Mouse (Mus musculus) heart, embryonic 16.5 days (tissue): Measurements from ENCODE around the gene Atg10. TPM values are rescaled to one million over a fixed set of nuclear protein-coding genes. Genes with fewer than 3 reads are reported as not detected.

Experiments
- ATAC-seq: fragments of 200-750 bp; cut with Nextera tagmentation; replicated peaks from 2 replicates; pipeline ENCODE4 v1.8.0; 2017; ENCODE audit warnings: moderate number of reproducible peaks; ENCODE audit not compliant: insufficient read depth, low FRiP score; ENCODE audit errors: extremely low read depth
- H3K27ac ChIP-seq: fragments of 300-500 bp; sonication (generic); 2 replicates; pipeline ENCODE4 v1.5.1; 2014; ENCODE audit warnings: mild to moderate bottlenecking, low read length, control low read depth, moderate library complexity
- H3K27me3 ChIP-seq: fragments of 300-500 bp; sonication (generic); 2 replicates; pipeline ENCODE4 v1.6.1; 2014; ENCODE audit warnings: low read length, mixed read lengths; ENCODE audit not compliant: control insufficient read depth, insufficient read depth
- H3K36me3 ChIP-seq: fragments of 300-500 bp; sonication (generic); 2 replicates; pipeline ENCODE4 v1.6.1; 2014; ENCODE audit not compliant: control insufficient read depth, insufficient read depth
- H3K4me1 ChIP-seq: fragments of 300-500 bp; sonication (generic); 2 replicates; pipeline ENCODE4 v1.6.1; 2014; ENCODE audit warnings: low read length, mixed read lengths; ENCODE audit not compliant: control insufficient read depth, insufficient read depth
- H3K4me2 ChIP-seq: fragments of 300-500 bp; sonication (generic); 2 replicates; pipeline ENCODE4 v1.6.1; 2014; ENCODE audit warnings: low read depth, mild to moderate bottlenecking, control low read depth, low read length
- H3K4me3 ChIP-seq: fragments of 300-500 bp; sonication (generic); 2 replicates; pipeline ENCODE4 v1.5.1; 2014; ENCODE audit warnings: mild to moderate bottlenecking, control low read depth, low read length
- H3K9ac ChIP-seq: fragments of 300-500 bp; sonication (generic); 2 replicates; pipeline ENCODE4 v1.6.1; 2014; ENCODE audit warnings: low read length, control low read depth
- H3K9me3 ChIP-seq: fragments of 300-500 bp; sonication (generic); replicated peaks from 2 replicates; pipeline ENCODE4 v1.6.1; 2016; ENCODE audit warnings: low read length; ENCODE audit not compliant: control insufficient read depth
- WGBS: fragments of 180-500 bp; shearing (Covaris S2); extraction: QIAGEN DNeasy Blood & Tissue Kit; methylation state at CpG from one replicate; pipeline ENCODE4 v1.1.7; 2014; 5-methylcytosine and 5-hydroxymethylcytosine counted together
- polyA plus RNA-seq: library from polyadenylated mRNA; unstranded; fragments of >200 nt; fragmentation: Nextera tagmentation; extraction: Ambion mirVana; gene quantifications from 2 replicates; pipeline ENCODE4 v1.2.1, GENCODE M21; 2015

Atg10 gene
- polyA plus RNA-seq, 1 experiment from 2014 or later = 31.3 TPM

- no peak for ATAC-seq
- 71% methylated on average over 8 of the region's 8 CpGs for WGBS
- no peak overlapping the region for H3K27ac ChIP-seq
- H3K4me2 ChIP-seq = no peak overlapping the region
- no peaks in the 10 kb centered on the region for H3K36me3 ChIP-seq
- H3K9ac ChIP-seq = no peak overlapping the region
- H3K9me3 ChIP-seq = no peaks in the 10 kb centered on the region
- no peaks in the 10 kb centered on the region for H3K27me3 ChIP-seq
- peaks cover 10% of the 10 kb centered on the region for H3K4me1 ChIP-seq
- no peak overlapping the region for H3K4me3 ChIP-seq
Observed at GRCm38 (mm10) chr13:90965996-90966395, 257.8 kb downstream of the Atg10 start.

DNA sequence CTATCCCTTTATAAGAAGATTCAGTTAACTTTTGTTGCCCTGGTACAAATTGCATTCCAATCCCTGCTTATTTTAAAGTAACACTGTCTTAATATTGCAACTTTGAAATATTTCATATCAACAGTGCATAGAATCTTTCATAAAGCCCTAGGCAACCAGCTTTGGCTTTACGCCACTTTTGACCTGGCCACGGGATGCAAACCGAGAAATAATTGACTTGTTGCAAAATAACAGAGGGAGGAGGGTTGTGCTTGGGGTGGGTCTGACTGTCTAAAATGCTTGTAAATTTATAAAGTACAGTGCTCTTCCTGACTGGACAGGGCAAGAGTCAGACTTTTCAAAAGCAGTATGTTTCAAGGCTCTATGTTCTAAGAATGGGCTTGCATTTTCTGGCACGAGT lies 259.3 kb downstream of the Atg10 start:
- Histone ChIP-seq H3K9ac (no peak overlapping the region), H3K4me3 (no peak overlapping the region), H3K4me2 (no peak overlapping the region), H3K36me3 (no peaks in the 10 kb centered on the region), H3K27me3 (no peaks in the 10 kb centered on the region), H3K9me3 (no peaks in the 10 kb centered on the region), H3K4me1 (peaks cover 10% of the 10 kb centered on the region), H3K27ac (no peak overlapping the region)
- WGBS = 77% methylated on average over 4 of the region's 4 CpGs
- ATAC-seq = no peak

- Histone ChIP-seq H3K36me3 (no peaks in the 10 kb centered on the region), H3K4me2 (no peak overlapping the region), H3K9me3 (no peaks in the 10 kb centered on the region), H3K27me3 (no peaks in the 10 kb centered on the region), H3K4me1 (peaks cover 10% of the 10 kb centered on the region), H3K9ac (no peak overlapping the region), H3K27ac (no peak overlapping the region), H3K4me3 (no peak overlapping the region)
- WGBS = 56% methylated on average over 10 of the region's 10 CpGs
- no peak for ATAC-seq
Observed at GRCm38 (mm10) chr13:90962836-90963760, 260.7 kb downstream of the Atg10 start.

DNA sequence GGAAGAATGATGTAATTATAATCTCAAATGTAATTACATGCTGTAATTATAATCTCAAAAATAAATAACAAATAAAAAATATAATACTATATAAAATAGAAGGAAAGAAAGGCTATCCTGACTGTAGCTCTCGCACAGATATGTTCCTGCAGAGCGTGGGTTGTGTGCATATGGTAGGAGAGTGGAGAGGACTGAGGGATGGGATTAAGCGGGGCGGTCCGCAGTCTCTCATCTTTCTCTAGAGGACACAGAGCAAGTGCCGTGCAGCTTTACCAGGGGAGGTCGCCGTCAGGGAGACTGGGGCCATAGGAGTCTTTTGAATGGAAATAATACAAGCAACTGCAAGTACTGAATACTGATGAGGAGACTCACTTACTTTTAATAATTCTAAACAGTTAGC lies 263.2 kb downstream of the Atg10 start:
- no peak for ATAC-seq
- WGBS = 95% methylated on average over 8 of the region's 8 CpGs

DNA sequence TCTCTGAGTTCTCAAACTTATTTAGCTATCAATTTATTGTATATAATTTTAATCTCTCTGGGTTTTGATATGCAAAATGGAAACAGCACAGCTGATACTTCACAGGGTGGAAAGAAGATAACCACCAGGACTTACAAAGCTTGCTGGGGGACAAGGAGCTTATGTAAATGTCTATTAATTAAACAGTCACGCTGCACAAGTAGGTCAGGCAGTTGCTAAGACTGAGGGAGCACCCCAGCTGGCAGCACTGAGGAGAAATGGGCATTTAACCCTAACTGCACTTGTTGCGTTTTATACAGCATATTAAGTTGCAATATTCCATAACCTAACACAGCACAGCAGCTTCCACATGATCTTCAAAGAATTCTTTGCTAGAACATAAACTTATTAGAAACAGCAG lies 264.9 kb downstream of the Atg10 start:
- 63% methylated on average over 2 of the region's 2 CpGs for WGBS
- Histone ChIP-seq H3K9ac (no peak overlapping the region), H3K9me3 (peaks cover 6% of the 10 kb centered on the region), H3K4me3 (no peak overlapping the region), H3K27ac (no peak overlapping the region), H3K36me3 (no peaks in the 10 kb centered on the region), H3K4me1 (peaks cover 10% of the 10 kb centered on the region), H3K4me2 (no peak overlapping the region), H3K27me3 (no peaks in the 10 kb centered on the region)
- ATAC-seq = no peak

More for the DNA sequence above, 263.2 kb downstream of the Atg10 start:
- Histone ChIP-seq H3K27ac (no peak overlapping the region), H3K9ac (no peak overlapping the region), H3K9me3 (peaks cover 6% of the 10 kb centered on the region), H3K4me1 (peaks cover 10% of the 10 kb centered on the region), H3K4me3 (no peak overlapping the region), H3K27me3 (no peaks in the 10 kb centered on the region), H3K36me3 (no peaks in the 10 kb centered on the region), H3K4me2 (no peak overlapping the region)

DNA sequence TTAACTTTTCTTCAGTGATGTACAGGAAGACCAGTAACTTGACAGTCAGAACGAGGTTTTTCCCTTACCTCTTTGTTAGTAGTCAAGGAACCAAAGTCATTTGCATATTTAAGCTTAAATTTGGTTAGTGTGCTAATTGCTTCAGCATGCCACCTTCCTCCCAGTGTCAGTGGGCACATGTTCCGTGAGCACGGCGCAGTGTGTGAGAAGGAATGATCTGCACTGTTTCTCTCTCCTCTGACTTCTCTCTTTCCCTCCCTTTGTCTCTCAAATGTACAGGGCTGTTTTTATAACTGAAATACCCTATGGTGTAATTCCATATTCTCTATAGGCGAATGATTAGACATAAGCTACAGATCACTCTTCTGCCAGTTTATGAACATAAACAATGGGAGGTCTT lies 284.2 kb downstream of the Atg10 start:
- no peaks in the 10 kb centered on the region for H3K4me1 ChIP-seq
- ATAC-seq = no peak
- 0 out of 2 replicates have a peak, but pooled peaks cover 3% of the 10 kb centered on the region for H3K36me3 ChIP-seq
- no peaks in the 10 kb centered on the region for H3K9me3 ChIP-seq
- WGBS = 77% methylated on average over 5 of the region's 5 CpGs
- H3K27ac ChIP-seq = no peak overlapping the region
- no peak overlapping the region for H3K4me3 ChIP-seq
- no peak overlapping the region for H3K4me2 ChIP-seq
- no peak overlapping the region for H3K9ac ChIP-seq
- H3K27me3 ChIP-seq = no peaks in the 10 kb centered on the region

DNA sequence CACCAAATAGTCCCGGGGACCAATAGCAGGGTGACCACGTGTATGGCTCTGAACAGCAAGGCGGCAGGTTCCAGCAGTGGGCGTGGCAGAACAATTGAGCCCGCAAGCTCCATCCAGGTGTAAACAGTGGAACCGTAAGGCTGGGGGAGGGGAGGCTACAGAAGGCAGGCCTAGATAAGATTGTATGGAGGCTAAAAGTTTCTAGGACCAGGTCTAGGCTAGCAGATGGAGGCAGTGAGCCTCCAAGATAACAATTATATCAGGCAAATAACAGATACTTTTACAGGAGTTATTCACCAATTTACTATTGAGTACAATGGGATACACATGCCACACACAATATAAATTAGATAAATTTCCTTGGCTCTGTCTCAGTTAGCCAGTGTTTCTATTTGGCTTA lies 284.6 kb downstream of the Atg10 start:
- no peaks in the 10 kb centered on the region for H3K27me3 ChIP-seq
- H3K4me3 ChIP-seq = no peak overlapping the region
- no peak for ATAC-seq
- H3K9me3 ChIP-seq = no peaks in the 10 kb centered on the region
- 59% methylated on average over 6 of the region's 6 CpGs for WGBS
- 0 out of 2 replicates have a peak, but pooled peaks cover 3% of the 10 kb centered on the region for H3K36me3 ChIP-seq
- no peak overlapping the region for H3K4me2 ChIP-seq
- H3K4me1 ChIP-seq = no peaks in the 10 kb centered on the region
- no peak overlapping the region for H3K9ac ChIP-seq
- no peak overlapping the region for H3K27ac ChIP-seq

DNA sequence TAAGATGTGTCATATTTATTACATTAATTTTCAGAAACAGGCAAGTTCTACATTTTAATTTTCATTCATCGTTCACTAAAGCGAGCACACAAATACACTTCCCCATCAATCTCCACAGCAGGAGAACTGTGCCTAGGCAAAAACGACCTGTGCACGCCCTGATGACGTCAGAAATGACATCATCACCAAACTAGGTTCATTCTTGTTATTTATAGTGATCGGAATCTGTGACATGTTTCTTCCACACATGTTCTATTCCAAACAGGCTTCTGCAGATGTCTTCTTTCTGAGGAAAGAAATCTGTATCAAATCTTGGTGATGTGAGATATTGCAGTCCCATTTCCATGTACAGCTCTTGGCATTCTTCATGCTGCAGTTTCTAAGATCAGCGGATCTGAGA lies 287.9 kb downstream of the Atg10 start:
- Histone ChIP-seq H3K36me3 (0 out of 2 replicates have a peak, but pooled peaks cover 3% of the 10 kb centered on the region), H3K9ac (no peak overlapping the region), H3K27me3 (no peaks in the 10 kb centered on the region), H3K9me3 (no peaks in the 10 kb centered on the region), H3K4me3 (no peak overlapping the region), H3K27ac (no peak overlapping the region), H3K4me1 (no peaks in the 10 kb centered on the region), H3K4me2 (no peak overlapping the region)
- no peak for ATAC-seq
- WGBS = 78% methylated on average over 7 of the region's 7 CpGs

DNA sequence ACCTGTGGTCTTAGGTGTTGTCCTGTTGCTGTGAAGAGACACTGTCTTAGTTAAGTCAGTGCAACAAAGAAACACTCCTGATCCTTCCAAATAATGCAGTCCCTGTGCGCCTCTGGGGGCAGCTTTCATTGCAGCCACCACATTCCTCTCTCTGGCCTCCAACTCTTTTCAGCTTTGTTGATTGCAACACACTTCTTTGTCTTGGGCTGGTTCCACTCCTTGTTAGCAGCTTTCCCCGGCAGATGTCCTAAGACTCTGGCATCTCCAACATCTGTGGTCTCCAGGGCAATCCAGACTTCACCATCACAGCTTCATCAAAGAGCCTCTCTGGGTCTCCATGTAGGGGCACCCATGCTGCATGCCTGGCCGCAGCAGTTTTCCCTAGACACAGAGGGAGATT lies 290.5 kb downstream of the Atg10 start:
- no peaks in the 10 kb centered on the region for H3K27me3 ChIP-seq
- WGBS = 73% methylated on average over 3 of the region's 3 CpGs

More for the DNA sequence above, 290.5 kb downstream of the Atg10 start:
- no peaks in the 10 kb centered on the region for H3K4me1 ChIP-seq
- no peak overlapping the region for H3K27ac ChIP-seq
- ATAC-seq = no peak
- no peak overlapping the region for H3K4me3 ChIP-seq
- H3K36me3 ChIP-seq = peaks cover 5% of the 10 kb centered on the region; the same call in 1 of the 2 replicates
- H3K9me3 ChIP-seq = no peaks in the 10 kb centered on the region
- H3K4me2 ChIP-seq = no peak overlapping the region
- no peak overlapping the region for H3K9ac ChIP-seq
